Mouse (Mus musculus) hindbrain, embryonic 14.5 days (tissue): Measurements from ENCODE around the gene Lamc2. TPM values are rescaled to one million over a fixed set of nuclear protein-coding genes. Genes with fewer than 3 reads are reported as not detected.
A peak's percentile ranks its signal among the peaks of the same experiment; 100 is the strongest.

ENCODE experiments used
- ATAC-seq: fragments of 200-750 bp; cut with Nextera tagmentation; 2 replicates; pipeline ENCODE4 v1.8.0; 2017; ENCODE audit warnings: moderate number of reproducible peaks, mild to moderate bottlenecking, moderate TSS enrichment, moderate library complexity; ENCODE audit not compliant: low FRiP score
- DNase-seq: peaks from one replicate; pipeline ENCODE4 v3.0.0-alpha.2; 2015; ENCODE audit warnings: low spot score
- H3K27ac ChIP-seq: fragments of 300-500 bp; sonication (generic); 2 replicates; pipeline ENCODE4 v1.5.1; 2014; ENCODE audit warnings: mild to moderate bottlenecking, moderate library complexity
- H3K27me3 ChIP-seq: fragments of 300-500 bp; sonication (generic); 2 replicates; pipeline ENCODE4 v1.6.1; 2014; ENCODE audit warnings: mild to moderate bottlenecking, low read length, mixed read lengths; ENCODE audit not compliant: control insufficient read depth, insufficient read depth
- H3K36me3 ChIP-seq: fragments of 300-500 bp; sonication (generic); replicated peaks from 2 replicates; pipeline ENCODE4 v1.6.1; 2014; ENCODE audit not compliant: control insufficient read depth, insufficient read depth
- H3K4me1 ChIP-seq: fragments of 300-500 bp; sonication (generic); replicated peaks from 2 replicates; pipeline ENCODE4 v1.6.1; 2014; ENCODE audit warnings: antibody characterized with exemption, low read length, mixed read lengths; ENCODE audit not compliant: control insufficient read depth, insufficient read depth
- H3K4me2 ChIP-seq: fragments of 300-500 bp; sonication (generic); replicated peaks from 2 replicates; pipeline ENCODE4 v1.6.1; 2014; ENCODE audit warnings: mild to moderate bottlenecking, moderate library complexity
- H3K4me3 ChIP-seq: fragments of 300-500 bp; sonication (generic); replicated peaks from 2 replicates; pipeline ENCODE4 v1.5.1; 2014; ENCODE audit warnings: mild to moderate bottlenecking, low read length
- H3K9ac ChIP-seq: fragments of 300-500 bp; sonication (generic); 2 replicates; pipeline ENCODE4 v1.6.1; 2014
- H3K9me3 ChIP-seq: fragments of 300-500 bp; sonication (generic); 2 replicates; pipeline ENCODE4 v1.6.1; 2016; ENCODE audit warnings: low read length; ENCODE audit not compliant: control insufficient read depth
- WGBS: fragments of 180-500 bp; shearing (Covaris S2); extraction: QIAGEN DNeasy Blood & Tissue Kit; methylation state at CpG from one replicate; pipeline ENCODE4 v1.1.7; 2014; 5-methylcytosine and 5-hydroxymethylcytosine counted together
- polyA plus RNA-seq: library from polyadenylated mRNA; unstranded; fragments of >200 nt; fragmentation: Nextera tagmentation; extraction: Ambion mirVana; gene quantifications from 2 replicates; pipeline ENCODE4 v1.2.1, GENCODE M21; 2014

Lamc2 gene
- polyA plus RNA-seq, 1 experiment from 2014 or later: 2.0 TPM

- H3K4me2 ChIP-seq: peak overlapping the region; percentile 15; the same call in 1 of the 2 replicates
- peak overlapping the region; percentile 55; the same call in 1 of the 2 replicates for H3K27ac ChIP-seq
- WGBS: 29% methylated on average over 15 of the region's 15 CpGs
- no peaks in the 10 kb centered on the region for H3K9me3 ChIP-seq
- DNase-seq (no peak), ATAC-seq (0 out of 2 replicates have a peak, but pooled peaks have one; percentile 29)
- H3K4me3 ChIP-seq: no peak overlapping the region
- H3K9ac ChIP-seq: no peak overlapping the region
- H3K27me3 ChIP-seq: peaks cover 10% of the 10 kb centered on the region
- H3K36me3 ChIP-seq: no peaks in the 10 kb centered on the region
- peaks cover 11% of the 10 kb centered on the region; the same call in 1 of the 2 replicates for H3K4me1 ChIP-seq
Observed at GRCm38 (mm10) chr1:153191237-153191942, 5.1 kb upstream of the Lamc2 start.

- H3K4me1 ChIP-seq: peaks cover 14% of the 10 kb centered on the region; the same call in 1 of the 2 replicates
- WGBS: 75% methylated on average over 3 of the region's 3 CpGs
- peaks cover 32% of the 10 kb centered on the region for H3K27me3 ChIP-seq
- ATAC-seq (no peak), DNase-seq (no peak)
- no peak overlapping the region for H3K27ac ChIP-seq
- H3K9ac ChIP-seq: no peak overlapping the region
- H3K4me3 ChIP-seq: no peak overlapping the region
- no peaks in the 10 kb centered on the region for H3K9me3 ChIP-seq
- no peaks in the 10 kb centered on the region for H3K36me3 ChIP-seq
- no peak overlapping the region for H3K4me2 ChIP-seq
Observed at GRCm38 (mm10) chr1:153188081-153188480, 1.8 kb upstream of the Lamc2 start.

- DNase-seq: peak; percentile 40
- WGBS: 60% methylated on average over 9 of the region's 9 CpGs
- Histone ChIP-seq H3K27me3 (peaks cover 17% of the 10 kb centered on the region), H3K4me3 (no peak overlapping the region), H3K36me3 (no peaks in the 10 kb centered on the region), H3K27ac (no peak overlapping the region), H3K4me2 (no peak overlapping the region), H3K9ac (no peak overlapping the region), H3K9me3 (no peaks in the 10 kb centered on the region), H3K4me1 (no peaks in the 10 kb centered on the region; the same call in 1 of the 2 replicates)
- peak; percentile 48; the same call in 1 of the 2 replicates for ATAC-seq
Observed at GRCm38 (mm10) chr1:153180586-153181289, 5.5 kb downstream of the Lamc2 start.

GRCm38 (mm10) chr1:153180160-153180559, 6.1 kb downstream of the Lamc2 start:
- Histone ChIP-seq H3K9me3 (no peaks in the 10 kb centered on the region), H3K4me2 (no peak overlapping the region), H3K27me3 (peaks cover 12% of the 10 kb centered on the region), H3K4me3 (no peak overlapping the region), H3K27ac (no peak overlapping the region), H3K4me1 (no peaks in the 10 kb centered on the region), H3K9ac (no peak overlapping the region), H3K36me3 (no peaks in the 10 kb centered on the region)
- DNase-seq (no peak), ATAC-seq (no peak)
- 77% methylated on average over 4 of the region's 4 CpGs for WGBS

- H3K36me3 ChIP-seq: no peaks in the 10 kb centered on the region
- H3K9ac ChIP-seq: no peak overlapping the region
- H3K9me3 ChIP-seq: no peaks in the 10 kb centered on the region
- 56% methylated on average over 12 of the region's 12 CpGs for WGBS
- H3K4me2 ChIP-seq: no peak overlapping the region
- ATAC-seq (no peak), DNase-seq (no peak)
- H3K27me3 ChIP-seq: no peaks in the 10 kb centered on the region
- no peak overlapping the region for H3K27ac ChIP-seq
- 0 out of 2 replicates have a peak, but pooled peaks cover 4% of the 10 kb centered on the region for H3K4me1 ChIP-seq
- no peak overlapping the region for H3K4me3 ChIP-seq
Observed at GRCm38 (mm10) chr1:153174801-153175200, 11.4 kb downstream of the Lamc2 start.

GRCm38 (mm10) chr1:153173276-153173675, 13.0 kb downstream of the Lamc2 start:
- Histone ChIP-seq H3K9ac (no peak overlapping the region), H3K9me3 (no peaks in the 10 kb centered on the region), H3K27me3 (no peaks in the 10 kb centered on the region), H3K27ac (no peak overlapping the region), H3K4me3 (no peak overlapping the region), H3K36me3 (no peaks in the 10 kb centered on the region), H3K4me2 (no peak overlapping the region), H3K4me1 (0 out of 2 replicates have a peak, but pooled peaks cover 4% of the 10 kb centered on the region)
- 74% methylated on average over 3 of the region's 3 CpGs for WGBS
- no peak for ATAC-seq
- DNase-seq: no peak

- no peak overlapping the region for H3K9ac ChIP-seq
- H3K4me3 ChIP-seq: no peak overlapping the region
- no peak for DNase-seq
- no peak overlapping the region for H3K4me2 ChIP-seq
- no peak for ATAC-seq
- H3K9me3 ChIP-seq: no peaks in the 10 kb centered on the region
- H3K4me1 ChIP-seq: 0 out of 2 replicates have a peak, but pooled peaks cover 4% of the 10 kb centered on the region
- WGBS: 25% methylated on average over 9 of the region's 9 CpGs
- no peaks in the 10 kb centered on the region for H3K36me3 ChIP-seq
- no peak overlapping the region for H3K27ac ChIP-seq
- H3K27me3 ChIP-seq: no peaks in the 10 kb centered on the region
Observed at GRCm38 (mm10) chr1:153172291-153172731, 13.9 kb downstream of the Lamc2 start.

GRCm38 (mm10) chr1:153171011-153171410, 15.2 kb downstream of the Lamc2 start:
- Histone ChIP-seq H3K4me3 (no peak overlapping the region), H3K27me3 (no peaks in the 10 kb centered on the region), H3K4me1 (0 out of 2 replicates have a peak, but pooled peaks cover 4% of the 10 kb centered on the region), H3K36me3 (no peaks in the 10 kb centered on the region), H3K9ac (no peak overlapping the region), H3K27ac (no peak overlapping the region), H3K9me3 (no peaks in the 10 kb centered on the region), H3K4me2 (no peak overlapping the region)
- 71% methylated on average over 10 of the region's 10 CpGs for WGBS
- no peak for DNase-seq
- ATAC-seq: no peak

GRCm38 (mm10) chr1:153168293-153168692, 18.0 kb downstream of the Lamc2 start:
- ATAC-seq: no peak
- Histone ChIP-seq H3K4me3 (no peak overlapping the region), H3K4me1 (0 out of 2 replicates have a peak, but pooled peaks cover 4% of the 10 kb centered on the region), H3K27me3 (no peaks in the 10 kb centered on the region), H3K9ac (no peak overlapping the region), H3K9me3 (no peaks in the 10 kb centered on the region), H3K36me3 (no peaks in the 10 kb centered on the region), H3K27ac (no peak overlapping the region), H3K4me2 (no peak overlapping the region)
- WGBS: 78% methylated on average over 5 of the region's 5 CpGs
- no peak for DNase-seq
